ENCODE assay signal across 3 mouse cellular contexts in the genomic region with DNA sequence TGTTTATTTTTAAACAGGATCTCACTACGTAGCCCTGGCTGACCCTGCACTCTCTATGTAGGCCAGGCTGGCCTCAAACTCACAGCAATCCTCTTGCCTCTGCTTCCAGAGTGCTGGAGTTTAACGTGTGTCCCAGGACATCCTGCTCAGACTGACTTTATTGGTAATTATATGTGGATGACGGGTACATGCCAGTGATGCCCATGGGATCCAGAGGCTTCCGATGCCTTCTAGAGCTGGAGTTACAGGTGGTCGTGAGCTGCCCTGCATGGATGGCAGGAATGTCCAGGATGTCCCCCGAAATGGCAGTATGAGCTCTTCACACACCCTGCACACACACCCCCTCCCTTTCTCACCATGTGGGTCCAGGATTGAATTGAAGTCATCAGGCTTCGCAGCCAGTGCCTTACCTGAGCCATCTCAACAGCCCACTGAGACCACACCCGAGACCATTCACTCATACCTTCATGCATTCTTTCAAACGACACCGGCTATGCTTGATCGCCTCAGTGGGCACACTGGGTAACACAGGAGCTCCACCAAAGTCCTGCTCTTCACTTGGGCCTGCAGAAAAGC.
TF ChIP-seq lines count a peak whose summit lies in the region.

No protein-coding gene starts in this region.

TF ChIP-seq in CH12.LX, 34 proteins besides CTCF, POLR2A, EP300 and RAD21:
- no peak for TF ChIP-seq MYC (IDR thresholded peaks at IDR 0.05; ENCODE audit: low read depth, low read length)
- TF ChIP-seq E2F4 (IDR thresholded peaks at IDR 0.05; ENCODE audit: insufficient replicate concordance, low read depth, low read length), result no peak
- TF ChIP-seq ZC3H11A (IDR thresholded peaks at IDR 0.05; ENCODE audit: low read depth, low read length), result no peak
- TF ChIP-seq ETS1 (conservative IDR thresholded peaks at IDR 0.05; ENCODE audit: low read depth, low read length), result no peak
- no peak for TF ChIP-seq POLR2AphosphoS2 (IDR thresholded peaks at IDR 0.05; ENCODE audit: low read depth, low read length)
- no peak for TF ChIP-seq MXI1 (IDR thresholded peaks at IDR 0.05; ENCODE audit: low read depth, low read length)
- no peak for TF ChIP-seq TBP (conservative IDR thresholded peaks at IDR 0.05; ENCODE audit: low read depth, low read length)
- TF ChIP-seq MEF2A (IDR thresholded peaks at IDR 0.05; ENCODE audit: borderline replicate concordance, low read depth, low read length), result no peak
- no peak for TF ChIP-seq USF1 (IDR thresholded peaks at IDR 0.05; ENCODE audit: low read depth, low read length)
- TF ChIP-seq HCFC1 (IDR thresholded peaks at IDR 0.05; ENCODE audit: low read depth, low read length), result no peak
- no peak for TF ChIP-seq SMC3 (IDR thresholded peaks at IDR 0.05; ENCODE audit: low read depth, low read length)
- TF ChIP-seq CHD1 (IDR thresholded peaks at IDR 0.05; ENCODE audit: low read depth, low read length), result no peak
- no peak for TF ChIP-seq ZNF384 (IDR thresholded peaks at IDR 0.05; ENCODE audit: low read depth, low read length)
TF ChIP-seq in CH12.LX: peak in this region for 0.

TF ChIP-seq in MEL, 35 proteins besides CTCF, POLR2A, EP300 and RAD21:
- TF ChIP-seq POLR2AphosphoS5 (IDR thresholded peaks at IDR 0.05; ENCODE audit: borderline replicate concordance, low read depth, low read length) (0 out of 2 replicates have a peak, but pooled peaks have one; percentile 47), ZC3H11A (IDR thresholded peaks at IDR 0.05; ENCODE audit: low read depth, low read length) (no peak), NELFE (IDR thresholded peaks at IDR 0.05; ENCODE audit: low read depth, low read length) (no peak), CHD1 (IDR thresholded peaks at IDR 0.05; ENCODE audit: low read depth, low read length) (no peak), RCOR1 (IDR thresholded peaks at IDR 0.05; ENCODE audit: low read depth, low read length) (no peak), USF2 (IDR thresholded peaks at IDR 0.05; ENCODE audit: borderline replicate concordance in 1 of 2, insufficient read depth in 1 of 2, low read depth in 1 of 2, low read length in 2 of 2) (no peak)
TF ChIP-seq in MEL: peak in this region for 1.

TF ChIP-seq in myocyte, 11 proteins besides CTCF, POLR2A, EP300 and RAD21:
- TF ChIP-seq SRF (IDR thresholded peaks at IDR 0.05; ENCODE audit: control insufficient read depth, insufficient read length, low read depth), result no peak
- no peak for TF ChIP-seq MYOG (IDR thresholded peaks at IDR 0.05; ENCODE audit: control insufficient read depth in 1 of 3, insufficient read depth in 1 of 3, insufficient read length in 2 of 3, low read depth in 2 of 3)
- TF ChIP-seq USF1 (IDR thresholded peaks at IDR 0.05; ENCODE audit: low read depth), result no peak
- no peak for TF ChIP-seq MYOD1 (IDR thresholded peaks at IDR 0.05; ENCODE audit: control insufficient read depth in 1 of 3, insufficient read length in 2 of 3, low read depth in 2 of 3)
- peak; percentile 52 for TF ChIP-seq POLR2AphosphoS2 (IDR thresholded peaks at IDR 0.05; ENCODE audit: insufficient read length, low read depth)
- no peak for TF ChIP-seq TCF12 (IDR thresholded peaks at IDR 0.05; ENCODE audit: insufficient read depth, poor library complexity, severe bottlenecking)
- TF ChIP-seq CEBPB (IDR thresholded peaks at IDR 0.05; ENCODE audit: insufficient read depth, poor library complexity, severe bottlenecking), result no peak
- TF ChIP-seq REST (IDR thresholded peaks at IDR 0.05; ENCODE audit: insufficient read depth, insufficient read length), result no peak
